Mouse (Mus musculus): Measurements from ENCODE around the gene Atp5c1. TPM values are rescaled to one million over a fixed set of nuclear protein-coding genes. Genes with fewer than 3 reads are reported as not detected.

Atp5c1 gene
- total and polyA plus RNA-seq, 3 experiments, result 280 to 414 (median 381) TPM

- no peaks in the 10 kb centered on the region for H3K27me3 ChIP-seq (ENCODE audit: control insufficient read depth in 1 of 2, insufficient read depth in 2 of 2, low read length in 2 of 2)
- no peak overlapping the region for H3K27ac ChIP-seq (ENCODE audit: control insufficient read depth, low read depth, low read length)
- no peak for TF ChIP-seq USF1 (IDR thresholded peaks at IDR 0.05; ENCODE audit: low read depth, low read length)
- no peak for TF ChIP-seq MAFK (IDR thresholded peaks at IDR 0.05; ENCODE audit: borderline replicate concordance, low read depth, low read length)
- TF ChIP-seq MYC (IDR thresholded peaks at IDR 0.05; ENCODE audit: low read depth, low read length), result no peak
- TF ChIP-seq ZKSCAN1 (IDR thresholded peaks at IDR 0.05; ENCODE audit: low read depth, low read length), result no peak
- peak; percentile 73 for TF ChIP-seq SMC3 (IDR thresholded peaks at IDR 0.05; ENCODE audit: low read depth, low read length)
- TF ChIP-seq TAL1 (IDR thresholded peaks at IDR 0.05; ENCODE audit: low read length), result no peak
- TF ChIP-seq MAZ (IDR thresholded peaks at IDR 0.05; ENCODE audit: low read depth, low read length), result no peak
- TF ChIP-seq TCF12 (IDR thresholded peaks at IDR 0.05; ENCODE audit: low read depth, low read length), result no peak
- TF ChIP-seq CTCF (IDR thresholded peaks at IDR 0.05 in 2 of 3, conservative IDR thresholded peaks at IDR 0.05 in 1 of 3; ENCODE audit: control insufficient read depth in 1 of 3, insufficient read depth in 1 of 3, low read depth in 2 of 3, low read length in 3 of 3, poor library complexity in 1 of 3, severe bottlenecking in 1 of 3), result peak; percentile 36 to 88 (median 88)
- TF ChIP-seq ZC3H11A (IDR thresholded peaks at IDR 0.05; ENCODE audit: low read depth, low read length), result peak; percentile 76
- TF ChIP-seq MEF2A (IDR thresholded peaks at IDR 0.05; ENCODE audit: extremely low read depth, insufficient replicate concordance, low read depth, low read length, poor library complexity, severe bottlenecking), result no peak
- no peak for TF ChIP-seq POLR2AphosphoS2 (IDR thresholded peaks at IDR 0.05; ENCODE audit: low read length)
- no peak for TF ChIP-seq KAT2A (conservative IDR thresholded peaks at IDR 0.05; ENCODE audit: low read depth, low read length)
- TF ChIP-seq RAD21 (IDR thresholded peaks at IDR 0.05; ENCODE audit: low read depth, low read length), result peak; percentile 94
- no peak for TF ChIP-seq JUND (IDR thresholded peaks at IDR 0.05; ENCODE audit: low read depth, low read length)
- TF ChIP-seq EP300 (IDR thresholded peaks at IDR 0.05; ENCODE audit: low read depth in 1 of 2, low read length in 2 of 2), result no peak
- peak; percentile 60; the same call in 1 of the 2 replicates for TF ChIP-seq SIN3A (IDR thresholded peaks at IDR 0.05; ENCODE audit: low read length)
- no peak for TF ChIP-seq RCOR1 (IDR thresholded peaks at IDR 0.05; ENCODE audit: low read depth, low read length)
- TF ChIP-seq NRF1 (IDR thresholded peaks at IDR 0.05; ENCODE audit: insufficient read depth, low read depth, low read length, poor library complexity, severe bottlenecking), result no peak
- no peak for TF ChIP-seq CHD2 (IDR thresholded peaks at IDR 0.05; ENCODE audit: low read length)
- TF ChIP-seq ELF1 (IDR thresholded peaks at IDR 0.05; ENCODE audit: low read depth, low read length), result no peak
- no peak for TF ChIP-seq ZNF384 (IDR thresholded peaks at IDR 0.05; ENCODE audit: low read depth, low read length)
- no peak for TF ChIP-seq USF2 (IDR thresholded peaks at IDR 0.05; ENCODE audit: borderline replicate concordance in 1 of 2, insufficient read depth in 1 of 2, low read depth in 1 of 2, low read length in 2 of 2)
- no peak for TF ChIP-seq ETS1 (IDR thresholded peaks at IDR 0.05; ENCODE audit: low read depth, low read length)
- no peak for TF ChIP-seq HCFC1 (IDR thresholded peaks at IDR 0.05; ENCODE audit: low read depth, low read length)
- TF ChIP-seq UBTF (IDR thresholded peaks at IDR 0.05; ENCODE audit: borderline replicate concordance, insufficient read depth, low read depth, low read length), result no peak
- no peak for TF ChIP-seq TBP (IDR thresholded peaks at IDR 0.05; ENCODE audit: low read depth, low read length)
- TF ChIP-seq POLR2A (IDR thresholded peaks at IDR 0.05; ENCODE audit: control insufficient read depth in 1 of 2, insufficient read depth in 1 of 2, low read depth in 1 of 2, low read length in 2 of 2, poor library complexity in 1 of 2), result no peak
- no peak for TF ChIP-seq NELFE (IDR thresholded peaks at IDR 0.05; ENCODE audit: low read depth, low read length)
- peak; percentile 81 for DNase-seq (ENCODE audit: low read depth, low spot score)
- no peak overlapping the region for H3K4me3 ChIP-seq (ENCODE audit: control insufficient read depth in 1 of 2, insufficient read depth in 1 of 2, low read depth in 2 of 2, low read length in 2 of 2)
- peaks cover 11 to 14% of the 10 kb centered on the region in 2 experiments for H3K4me1 ChIP-seq (ENCODE audit: control insufficient read depth in 1 of 2, insufficient read depth in 2 of 2, low read length in 2 of 2)
- H3K9ac ChIP-seq (ENCODE audit: control insufficient read depth, low read depth, low read length, poor library complexity, severe bottlenecking), result no peak overlapping the region
- peaks cover 0 to 22% of the 10 kb centered on the region in 2 experiments; a peak in 3 of 4 replicates for H3K36me3 ChIP-seq (ENCODE audit: control insufficient read depth in 1 of 2, insufficient read depth in 2 of 2, low read length in 2 of 2)
- H3K79me2 ChIP-seq (ENCODE audit: control insufficient read depth, insufficient read depth, low read length, poor library complexity), result peaks cover 27% of the 10 kb centered on the region
- no peaks in the 10 kb centered on the region for H3K9me3 ChIP-seq (replicated peaks; ENCODE audit: insufficient read depth, low read length)
Observed at GRCm38 (mm10) chr2:10010263-10010909, 69.9 kb downstream of the Atp5c1 start.
